Mouse (Mus musculus) bone marrow, adult 2 months (tissue): ENCODE data around the gene Zfp775. TPM values are rescaled to one million over a fixed set of nuclear protein-coding genes. Genes with fewer than 3 reads are reported as not detected.

Experiments
- H3K27ac ChIP-seq: fragments of 200-500 bp; 2 replicates; pipeline ENCODE4 v1.5.1; 2012; ENCODE audit warnings: low read depth, mild to moderate bottlenecking, control low read depth, inconsistent platforms, low read length; ENCODE audit not compliant: control insufficient read depth, poor library complexity, insufficient read depth
- H3K4me1 ChIP-seq: fragments of 200-500 bp; 2 replicates; pipeline ENCODE4 v1.6.1; 2011; ENCODE audit warnings: low read length; ENCODE audit not compliant: control insufficient read depth, insufficient read depth
- H3K4me3 ChIP-seq: fragments of 200-500 bp; replicated peaks from 2 replicates; pipeline ENCODE3; 2011; ENCODE audit warnings: mild to moderate bottlenecking, low read depth, low read length, control low read depth; ENCODE audit not compliant: control insufficient read depth
- CTCF ChIP-seq: fragments of 200-500 bp; IDR thresholded peaks from 2 replicates; pipeline ENCODE4 v1.5.1; 2011; ENCODE audit warnings: low read length, control low read depth; ENCODE audit not compliant: control insufficient read depth, insufficient read depth
- POLR2A ChIP-seq: fragments of 200-500 bp; IDR thresholded peaks from 2 replicates; pipeline ENCODE4 v1.6.1; 2011; ENCODE audit warnings: low read depth, mild to moderate bottlenecking, control low read depth, low read length, borderline replicate concordance; ENCODE audit not compliant: control insufficient read depth
- WGBS: fragments of 180-500 bp; shearing (Covaris S2); methylation state at CpG from one replicate; pipeline ENCODE4 v1.1.7; 2018; 5-methylcytosine and 5-hydroxymethylcytosine counted together
- polyA plus RNA-seq: library from polyadenylated mRNA; stranded (reverse); fragments of >200 nt; gene quantifications from 2 replicates; pipeline ENCODE4 v1.2.4, GENCODE M21; 2011; ENCODE audit warnings: low replicate concordance; ENCODE audit not compliant: missing spikeins, insufficient read depth, insufficient read length

Zfp775 gene
- polyA plus RNA-seq, 1 experiment = 1.1 TPM

GRCm38 (mm10) chr6:48566312-48566711, 35.6 kb upstream of the Zfp775 start:
- TF ChIP-seq POLR2A (no peak), CTCF (no peak)

GRCm38 (mm10) chr6:48568036-48568984, 33.6 kb upstream of the Zfp775 start:
- no peak for TF ChIP-seq POLR2A
- WGBS = 38% methylated on average over 21 of the region's 21 CpGs

More at GRCm38 (mm10) chr6:48566312-48566711, 35.6 kb upstream of the Zfp775 start:
- Histone ChIP-seq H3K4me3 (no peak overlapping the region), H3K4me1 (no peaks in the 10 kb centered on the region), H3K27ac (no peak overlapping the region)
- whole genome bisulfite sequencing = 61% methylated on average over 5 of the region's 5 CpGs

DNA sequence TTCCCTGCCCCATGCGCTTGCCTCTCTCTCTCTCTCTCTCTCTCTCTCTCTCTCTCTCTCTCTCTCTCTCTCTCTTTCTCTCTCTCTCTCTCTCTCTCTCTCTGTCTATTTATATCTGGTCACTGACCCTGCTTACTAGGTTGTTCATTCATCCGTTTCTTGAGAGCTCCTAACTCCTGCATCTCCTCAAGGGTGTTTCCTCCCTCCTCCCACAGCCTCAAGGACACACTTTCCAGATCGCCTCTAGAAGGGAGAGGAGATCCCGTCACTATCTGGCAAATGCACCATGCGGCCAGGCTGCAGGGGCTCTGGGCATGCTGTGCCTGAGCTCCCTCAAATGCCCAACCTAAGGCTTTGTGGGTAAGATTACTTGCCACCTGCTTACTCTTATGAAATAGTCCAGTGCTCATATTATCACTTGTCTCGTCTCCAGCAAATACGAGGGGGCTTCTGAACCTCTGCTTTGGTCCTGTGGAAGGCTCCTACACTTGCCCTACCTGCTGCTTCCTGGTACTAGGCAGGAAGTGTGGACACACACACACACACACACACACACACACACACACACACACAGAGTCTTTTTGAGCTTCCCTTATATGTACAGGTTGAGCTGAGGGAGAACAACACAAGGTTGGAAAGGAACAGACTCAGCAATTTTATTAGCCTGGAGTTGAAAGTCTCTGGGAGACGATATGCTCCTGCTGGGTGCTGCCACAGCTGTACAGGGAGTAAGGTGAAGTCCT, 32.6 kb upstream of the Zfp775 start:
- WGBS = 44% methylated on average over 8 of the region's 8 CpGs
- H3K4me1 ChIP-seq = no peaks in the 10 kb centered on the region
- H3K4me3 ChIP-seq = no peak overlapping the region
- TF ChIP-seq POLR2A (no peak), CTCF (no peak)
- no peak overlapping the region for H3K27ac ChIP-seq

More at GRCm38 (mm10) chr6:48568036-48568984, 33.6 kb upstream of the Zfp775 start:
- H3K4me1 ChIP-seq = no peaks in the 10 kb centered on the region
- no peak overlapping the region for H3K4me3 ChIP-seq
- no peak overlapping the region for H3K27ac ChIP-seq

GRCm38 (mm10) chr6:48572014-48572413, 29.8 kb upstream of the Zfp775 start:
- Histone ChIP-seq H3K4me1 (no peaks in the 10 kb centered on the region), H3K27ac (no peak overlapping the region), H3K4me3 (no peak overlapping the region)
- 83% methylated on average over 5 of the region's 5 CpGs for WGBS
- TF ChIP-seq CTCF (no peak), POLR2A (no peak)

DNA sequence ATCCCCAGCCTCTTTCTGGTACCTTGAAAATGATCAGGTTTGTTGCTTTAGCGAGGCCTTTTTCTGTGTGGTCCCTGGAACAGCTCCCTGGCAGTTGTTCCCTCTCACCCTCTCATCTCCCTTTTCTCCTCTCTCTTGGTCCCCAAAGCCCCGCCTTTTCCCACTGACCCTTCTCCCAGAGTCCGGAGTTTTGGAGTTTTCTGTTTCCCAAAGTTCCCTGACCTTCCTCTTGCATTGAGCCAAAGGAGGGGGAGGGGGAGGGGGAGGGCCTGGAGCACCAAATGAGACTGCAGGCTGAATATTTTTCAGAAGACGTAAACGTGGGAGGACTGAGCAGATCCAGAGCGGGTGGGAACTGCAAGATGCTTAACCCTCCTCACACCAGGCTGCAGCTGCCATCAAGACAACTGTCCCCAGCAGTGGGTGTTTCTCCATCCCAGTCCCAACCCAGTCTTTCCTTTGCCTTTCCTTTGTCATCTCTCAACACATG, 29.2 kb upstream of the Zfp775 start, which contains the start of gene Rarres2:
TSS of gene Rarres2 (minus strand) at position 218 of the 490 bp plus-strand sequence.
- Histone ChIP-seq H3K4me1 (no peaks in the 10 kb centered on the region), H3K27ac (no peak within 1 kb of the TSS), H3K4me3 (no peak within 1 kb of the TSS)
- 70% methylated on average over 6 of the region's 6 CpGs for WGBS
- TF ChIP-seq CTCF (no peak), POLR2A (no peak)

GRCm38 (mm10) chr6:48573280-48573679, 28.6 kb upstream of the Zfp775 start:
- Histone ChIP-seq H3K27ac (no peak overlapping the region), H3K4me3 (no peak overlapping the region), H3K4me1 (no peaks in the 10 kb centered on the region)
- TF ChIP-seq POLR2A (no peak), CTCF (no peak)
- 61% methylated on average over 10 of the region's 10 CpGs for WGBS

GRCm38 (mm10) chr6:48573981-48574380, 27.9 kb upstream of the Zfp775 start:
- no peak overlapping the region for H3K27ac ChIP-seq
- no peak overlapping the region for H3K4me3 ChIP-seq
- no peaks in the 10 kb centered on the region for H3K4me1 ChIP-seq
- TF ChIP-seq CTCF = no peak
- TF ChIP-seq POLR2A = no peak
- 74% methylated on average over 3 of the region's 3 CpGs for WGBS

DNA sequence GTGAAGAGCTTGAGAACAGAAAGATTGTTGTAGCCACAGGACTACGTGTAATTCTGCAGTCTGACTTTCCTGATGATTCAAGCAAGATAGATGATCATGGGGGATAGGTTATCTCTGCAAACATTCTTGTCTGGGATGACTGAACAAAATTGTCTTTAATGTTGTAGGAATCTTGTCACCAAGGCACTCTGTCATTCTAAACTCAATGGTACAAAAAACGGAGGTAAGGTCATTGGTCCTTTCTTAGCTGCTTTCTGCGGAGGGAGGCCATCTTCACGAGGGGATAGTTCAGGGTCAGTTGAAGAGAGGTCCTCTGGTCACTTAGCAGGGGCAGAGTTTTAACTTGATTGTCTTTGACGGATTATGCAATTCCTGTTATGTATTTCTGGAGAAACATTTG, 23.1 kb upstream of the Zfp775 start:
- no peak overlapping the region for H3K27ac ChIP-seq
- 39% methylated on average over 5 of the region's 5 CpGs for WGBS
- TF ChIP-seq POLR2A = no peak
- no peak for TF ChIP-seq CTCF
- no peaks in the 10 kb centered on the region for H3K4me1 ChIP-seq
- H3K4me3 ChIP-seq = no peak overlapping the region
